Mouse (Mus musculus): ENCODE measurements around the gene Pithd1.
"Not testable (repeated sequence)": the region's sequence is repeated elsewhere in the genome, so short reads cannot be mapped to it uniquely, and the experiment has no call there.

Gene Pithd1

GRCm38 (mm10) chr4:135986301-135986942 lies 642 bp downstream of the Pithd1 start:
- no peak for DNase-seq (ENCODE audit: low read depth, low spot score)

DNA sequence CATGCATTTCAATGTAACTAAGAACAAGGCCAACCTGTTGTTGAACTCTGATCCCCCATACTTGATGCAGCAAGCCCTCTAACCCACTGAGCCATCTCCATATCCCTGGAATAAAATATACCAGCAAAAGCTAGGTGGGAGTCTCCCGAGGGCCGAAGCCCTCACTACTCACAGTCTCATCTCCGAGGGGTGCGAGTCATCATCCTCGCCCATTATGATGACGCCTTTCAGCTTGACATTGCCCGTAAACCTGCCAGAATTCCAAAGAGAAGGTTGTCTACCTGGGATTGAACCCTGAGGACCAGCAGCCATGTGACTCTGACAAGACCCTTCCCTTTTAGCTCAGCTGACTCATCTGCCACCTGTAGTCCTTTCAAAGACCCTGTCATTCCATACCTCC lies 1.3 kb downstream of the Pithd1 start:
- no peak for DNase-seq (ENCODE audit: low read depth, low spot score)

- no peak for DNase-seq (ENCODE audit: low read depth, low spot score)
Observed at GRCm38 (mm10) chr4:135985193-135985592, 1.9 kb downstream of the Pithd1 start.

- no peak for DNase-seq (ENCODE audit: low read depth, low spot score)
Observed at GRCm38 (mm10) chr4:135984556-135984955, 2.5 kb downstream of the Pithd1 start.

GRCm38 (mm10) chr4:135981524-135982063 lies 5.5 kb downstream of the Pithd1 start:
- peak; percentile 93 for DNase-seq (ENCODE audit: low read depth, low spot score)

GRCm38 (mm10) chr4:135980223-135980622 lies 6.8 kb downstream of the Pithd1 start:
- not testable (repeated sequence) for DNase-seq (ENCODE audit: low read depth, low spot score)

DNA sequence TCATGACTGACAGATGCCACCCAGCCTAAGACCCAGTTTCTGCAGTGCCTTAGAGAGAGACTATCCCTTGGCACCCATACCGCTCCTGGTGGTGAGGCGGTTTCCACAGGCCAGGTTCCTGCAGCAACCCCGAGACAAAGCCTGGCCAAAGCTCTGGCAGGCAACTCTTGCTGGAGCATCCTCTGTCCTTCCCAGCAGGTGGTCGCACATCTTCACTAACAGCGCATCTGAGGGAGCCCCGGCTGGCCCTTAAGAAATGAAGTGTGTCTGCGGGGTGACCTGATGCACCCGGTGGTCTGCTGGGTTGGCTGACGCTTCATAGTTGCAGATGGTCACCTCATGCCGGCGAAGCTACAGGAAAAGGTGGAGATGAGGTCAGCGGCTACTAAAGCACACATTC lies 10.9 kb downstream of the Pithd1 start:
- DNase-seq (ENCODE audit: low read depth, low spot score): no peak

DNA sequence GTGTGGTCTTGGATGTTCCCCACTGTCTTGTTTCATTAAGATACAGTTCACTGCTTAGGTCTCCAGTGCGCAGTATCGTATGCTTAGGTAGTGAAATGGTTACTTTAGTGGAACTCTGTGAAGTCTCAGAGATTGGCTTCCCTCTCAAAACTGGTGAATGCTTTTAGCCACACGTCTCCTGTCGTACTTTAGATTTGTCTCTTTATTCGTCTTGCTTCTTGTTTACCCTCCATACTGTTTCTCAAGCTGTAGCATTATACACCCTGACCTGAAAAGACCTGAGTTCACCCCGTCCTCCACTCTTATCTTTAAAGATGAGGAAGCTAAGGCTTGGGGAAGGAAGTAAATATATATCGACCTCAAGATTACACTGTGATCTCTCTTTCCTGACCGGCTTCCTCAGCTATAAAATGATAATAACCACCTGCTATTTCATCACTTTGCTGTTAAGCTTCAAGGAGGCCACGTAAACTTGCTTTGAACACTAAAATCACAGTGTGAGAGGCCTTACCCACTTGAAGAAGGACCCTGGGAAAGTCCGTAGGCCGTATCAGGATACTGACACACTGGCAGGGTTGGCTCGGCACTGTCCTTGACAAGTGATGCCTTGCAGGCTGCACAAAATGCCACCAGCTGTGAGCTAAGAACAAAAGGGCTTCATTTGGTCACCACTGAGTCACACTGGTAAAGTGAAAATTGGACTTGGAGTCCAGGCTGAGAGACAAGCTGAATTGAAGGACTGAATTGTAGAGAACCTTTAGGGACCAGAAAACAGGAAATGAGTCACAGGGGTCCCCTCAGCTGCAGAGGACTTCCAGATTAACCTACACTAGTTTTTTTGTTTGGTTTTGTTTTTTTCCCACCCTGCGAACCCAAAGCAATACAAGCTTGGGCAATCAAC lies 13.9 kb downstream of the Pithd1 start:
- no peak for DNase-seq (ENCODE audit: low read depth, low spot score)

- peak; percentile 97 for DNase-seq (ENCODE audit: low read depth, low spot score)
Observed at GRCm38 (mm10) chr4:135972556-135972906, 14.5 kb downstream of the Pithd1 start, which contains the start of gene Lypla2. Gene Lypla2, minus strand, starts transcription at chr4:135972626.

GRCm38 (mm10) chr4:135971805-135972555 lies 15.1 kb downstream of the Pithd1 start:
- no peak for DNase-seq (ENCODE audit: low read depth, low spot score)

GRCm38 (mm10) chr4:135970585-135970984 lies 16.5 kb downstream of the Pithd1 start:
- DNase-seq (ENCODE audit: low read depth, low spot score): no peak

DNA sequence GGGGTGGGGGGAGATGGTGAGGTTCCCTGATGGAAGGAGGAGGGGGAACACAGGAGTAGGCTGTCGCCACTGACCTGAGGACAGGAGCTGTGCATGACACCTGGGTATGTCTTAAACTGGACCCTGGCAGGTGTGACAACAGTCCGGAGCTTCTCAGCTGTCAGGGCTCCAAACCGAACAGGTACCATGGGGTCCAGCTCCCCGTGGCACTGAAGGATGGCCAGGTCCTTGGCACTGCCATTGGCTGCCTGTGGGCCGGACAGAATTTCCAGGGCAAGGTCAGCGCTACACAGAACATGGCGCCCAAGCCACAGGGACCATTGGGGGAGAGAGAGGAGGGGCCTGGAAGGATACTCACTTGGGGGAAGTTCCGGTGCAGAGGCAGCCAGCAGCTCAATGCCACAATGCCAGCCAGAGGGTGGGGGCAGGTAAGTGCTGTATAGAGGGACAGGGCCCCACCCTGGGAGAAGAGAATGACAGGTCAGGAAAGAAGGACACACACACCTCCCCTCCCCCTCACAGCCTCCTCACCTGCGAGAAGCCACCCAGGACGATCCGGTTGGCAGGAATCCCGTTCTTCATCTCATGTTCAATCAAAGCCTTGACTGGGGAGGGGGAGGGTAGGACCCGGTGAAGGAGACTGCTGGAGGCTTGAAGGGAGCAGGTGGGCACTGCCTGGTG lies 17.9 kb downstream of the Pithd1 start:
- DNase-seq (ENCODE audit: low read depth, low spot score): no peak

- DNase-seq (ENCODE audit: low read depth, low spot score): no peak
Observed at GRCm38 (mm10) chr4:135968271-135968869, 18.7 kb downstream of the Pithd1 start.

DNA sequence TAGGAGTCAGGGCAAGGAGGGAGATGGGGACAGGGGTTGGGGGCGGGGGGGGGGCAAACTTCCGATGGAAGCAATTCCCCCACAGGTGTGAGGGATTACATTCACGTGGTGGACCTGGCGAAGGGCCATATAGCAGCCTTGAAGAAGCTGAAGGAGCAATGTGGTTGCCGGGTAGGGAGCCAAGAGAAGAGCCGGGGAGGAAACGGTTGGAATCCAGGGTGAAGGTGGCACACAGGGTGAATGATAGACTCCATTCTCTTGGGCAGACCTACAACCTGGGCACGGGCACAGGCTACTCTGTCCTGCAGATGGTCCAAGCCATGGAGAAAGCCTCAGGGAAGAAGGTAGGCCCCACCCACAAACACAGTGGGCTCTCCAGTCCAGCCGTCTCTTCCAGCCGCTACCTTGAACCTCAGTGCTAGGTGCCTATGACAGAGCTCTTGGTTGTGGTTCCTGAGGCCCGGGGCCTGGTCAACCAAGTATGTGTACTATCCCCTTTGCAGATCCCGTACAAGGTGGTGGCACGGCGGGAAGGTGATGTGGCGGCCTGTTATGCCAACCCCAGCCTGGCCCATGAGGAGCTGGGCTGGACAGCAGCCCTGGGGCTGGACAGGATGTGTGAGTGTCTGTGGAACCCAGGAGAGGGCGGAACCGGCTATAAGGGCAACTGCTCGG lies 19.8 kb downstream of the Pithd1 start:
- no peak for DNase-seq (ENCODE audit: low read depth, low spot score)

DNA sequence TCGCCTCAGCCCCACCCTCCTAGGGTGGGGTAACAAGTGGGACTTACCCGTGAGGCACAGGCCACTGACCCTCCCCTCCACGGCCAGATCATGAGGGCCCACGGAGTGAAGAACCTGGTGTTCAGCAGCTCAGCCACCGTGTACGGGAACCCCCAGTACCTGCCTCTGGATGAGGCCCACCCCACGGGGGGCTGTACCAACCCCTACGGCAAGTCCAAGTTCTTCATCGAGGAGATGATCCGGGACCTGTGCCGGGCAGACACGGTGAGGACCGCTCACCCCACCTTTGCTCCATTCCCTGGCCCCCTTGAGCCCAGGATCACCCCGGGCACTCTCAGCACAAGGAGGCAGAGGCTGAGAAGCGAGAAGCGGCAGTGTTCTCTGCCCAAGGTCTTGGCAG lies 20.8 kb downstream of the Pithd1 start:
- no peak for DNase-seq (ENCODE audit: low read depth, low spot score)

DNA sequence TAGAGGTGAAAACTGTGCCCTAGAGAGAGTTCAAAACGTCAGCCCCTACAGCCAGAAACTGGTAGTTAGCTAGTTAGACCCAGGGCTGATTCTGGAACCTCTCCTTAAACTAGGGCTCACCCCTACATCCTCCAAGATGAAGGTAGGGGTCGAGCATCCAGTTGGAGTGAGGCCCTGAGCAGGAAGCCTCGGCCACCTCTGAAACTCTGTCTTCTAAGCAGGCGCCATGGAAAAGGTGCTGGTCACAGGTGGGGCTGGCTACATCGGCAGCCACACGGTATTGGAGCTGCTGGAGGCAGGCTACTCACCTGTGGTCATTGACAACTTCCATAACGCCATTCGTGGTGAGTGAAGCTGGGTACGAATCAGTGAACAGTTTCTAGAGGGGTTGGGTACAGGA lies 22.0 kb downstream of the Pithd1 start:
- no peak for DNase-seq (ENCODE audit: low read depth, low spot score)

DNA sequence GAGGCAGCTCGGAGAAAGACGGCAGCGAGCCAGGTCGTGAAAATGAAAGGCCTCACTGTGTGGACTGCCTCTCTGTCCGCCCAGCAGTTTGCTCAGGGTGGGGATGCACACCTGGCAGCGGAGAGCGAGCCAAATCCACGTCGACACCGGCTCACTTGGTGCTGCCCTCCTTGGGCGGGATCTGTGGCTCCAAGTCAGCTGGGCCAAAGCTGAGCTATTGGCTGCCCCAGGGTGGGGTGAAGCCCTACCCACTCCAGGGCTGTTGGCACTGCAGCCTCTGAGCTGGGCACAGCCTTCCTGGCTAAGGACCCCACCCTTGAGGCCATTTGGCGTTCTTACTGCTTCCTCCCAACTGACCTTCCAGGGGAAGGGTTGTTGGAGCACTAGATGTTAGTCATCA lies 22.6 kb downstream of the Pithd1 start:
- DNase-seq (ENCODE audit: low read depth, low spot score): peak; percentile 84

- peak; percentile 100 for DNase-seq (ENCODE audit: low read depth, low spot score)
Observed at GRCm38 (mm10) chr4:135963457-135964193, 23.4 kb downstream of the Pithd1 start, which contains the start of gene Gale. Gene Gale, plus strand, starts transcription at chr4:135963727.

GRCm38 (mm10) chr4:135962946-135963345 lies 24.1 kb downstream of the Pithd1 start:
- no peak for DNase-seq (ENCODE audit: low read depth, low spot score)

DNA sequence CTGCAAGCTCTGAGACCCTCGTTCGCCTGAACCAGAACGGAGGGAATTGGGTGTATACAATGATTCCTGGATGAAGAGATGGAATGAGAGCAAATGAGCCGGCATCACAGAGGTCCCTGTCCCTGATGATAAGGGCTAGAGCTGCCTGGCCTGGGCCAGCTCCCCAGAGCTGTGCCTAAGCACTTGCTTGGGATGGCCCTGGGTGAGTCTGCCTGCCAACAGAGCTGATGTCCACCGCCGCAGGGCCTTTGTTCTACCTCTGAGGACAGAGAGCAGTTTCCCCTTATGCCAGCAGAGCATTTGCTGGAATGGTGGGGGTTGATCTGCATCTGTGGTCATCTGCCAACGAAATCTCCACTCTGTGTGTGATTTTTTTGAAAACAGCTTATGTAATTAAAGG lies 24.9 kb downstream of the Pithd1 start:
- no peak for DNase-seq (ENCODE audit: low read depth, low spot score)

Data from brain, adult 2 months (tissue).